Mouse (Mus musculus): ENCODE measurements around the gene Sost.
"Not testable (repeated sequence)": the region's sequence is repeated elsewhere in the genome, so short reads cannot be mapped to it uniquely, and the experiment has no call there.

Gene Sost

DNA sequence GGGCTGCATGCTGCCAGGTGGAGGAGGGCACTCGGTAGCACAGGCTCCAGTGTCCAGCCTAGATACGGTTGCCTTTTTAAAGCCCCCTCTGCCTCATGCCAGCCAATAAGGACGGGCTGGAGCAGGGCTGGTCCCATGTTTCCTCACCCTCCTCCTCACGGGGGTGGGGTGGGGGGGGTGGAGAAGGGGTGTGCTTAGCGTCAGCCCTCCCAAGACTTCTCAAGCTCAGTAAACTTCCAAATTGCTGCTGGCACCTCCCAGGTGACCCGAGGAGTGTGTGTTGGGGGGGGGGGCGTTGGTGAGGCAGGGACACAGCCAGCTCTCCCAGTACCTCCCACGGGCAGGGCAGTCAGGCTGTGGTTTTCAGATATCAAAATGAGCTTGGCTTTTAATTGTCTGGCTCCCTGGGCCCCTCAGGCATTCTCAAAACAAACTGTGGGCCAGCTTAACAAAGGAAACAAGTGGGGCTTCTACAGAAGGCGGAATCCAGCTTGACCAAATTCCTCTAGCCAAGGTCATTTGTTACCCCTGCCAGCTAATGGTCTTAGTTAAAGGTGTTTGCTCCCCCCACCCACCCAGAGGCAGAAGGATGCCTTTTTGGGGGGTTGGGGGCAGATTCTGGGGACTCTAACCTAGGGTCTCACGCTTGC lies at the start of gene Sost:
Sost (minus strand) TSS at position 51 of the 650 bp plus-strand sequence.
- DNase-seq (ENCODE audit: extremely low spot score) = no peak

DNA sequence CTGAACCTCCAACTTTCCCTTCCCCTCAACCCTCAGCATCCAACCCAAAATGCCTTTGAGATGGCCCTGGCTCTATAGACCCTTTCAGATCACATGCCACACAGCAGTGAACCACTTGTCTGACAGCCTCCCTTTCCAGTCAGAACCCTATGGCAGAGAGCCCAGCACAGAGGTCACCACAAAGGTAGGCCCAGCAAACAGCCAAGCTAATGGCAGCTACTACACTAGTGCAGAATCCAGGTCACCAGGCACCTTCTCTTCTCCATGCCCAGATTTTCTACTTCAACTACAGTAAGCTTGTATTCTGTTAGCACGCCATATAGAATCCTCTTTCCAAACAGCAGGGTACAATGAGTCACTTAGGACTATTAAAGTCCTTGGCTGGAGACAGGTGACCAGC lies 49.3 kb upstream of the Sost start:
- no peak for DNase-seq (ENCODE audit: extremely low spot score)

GRCm38 (mm10) chr11:102015472-102015871 lies 48.7 kb upstream of the Sost start:
- no peak for DNase-seq (ENCODE audit: extremely low spot score)

GRCm38 (mm10) chr11:102013201-102013600 lies 46.4 kb upstream of the Sost start:
- DNase-seq (ENCODE audit: extremely low spot score) = no peak

DNA sequence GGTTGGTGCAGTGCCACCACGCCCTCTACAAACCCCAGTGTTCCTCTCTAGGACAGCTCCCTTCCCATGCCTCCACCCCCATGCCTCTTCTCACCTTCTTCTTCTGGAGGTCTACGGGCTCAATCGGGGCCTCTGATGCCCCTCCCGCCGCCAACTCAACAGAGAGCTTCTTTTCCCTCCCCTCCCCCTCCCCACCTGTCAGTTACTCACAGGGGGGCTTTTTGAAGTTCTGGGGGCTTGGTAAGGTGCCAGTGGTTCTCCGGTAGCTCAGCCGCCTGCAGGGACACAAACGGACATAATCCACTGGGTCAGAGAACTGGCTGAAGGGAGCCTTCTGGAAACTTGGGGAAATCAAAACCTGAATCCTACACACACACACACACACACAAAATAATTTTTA lies 44.7 kb upstream of the Sost start:
- DNase-seq (ENCODE audit: extremely low spot score) = no peak

DNA sequence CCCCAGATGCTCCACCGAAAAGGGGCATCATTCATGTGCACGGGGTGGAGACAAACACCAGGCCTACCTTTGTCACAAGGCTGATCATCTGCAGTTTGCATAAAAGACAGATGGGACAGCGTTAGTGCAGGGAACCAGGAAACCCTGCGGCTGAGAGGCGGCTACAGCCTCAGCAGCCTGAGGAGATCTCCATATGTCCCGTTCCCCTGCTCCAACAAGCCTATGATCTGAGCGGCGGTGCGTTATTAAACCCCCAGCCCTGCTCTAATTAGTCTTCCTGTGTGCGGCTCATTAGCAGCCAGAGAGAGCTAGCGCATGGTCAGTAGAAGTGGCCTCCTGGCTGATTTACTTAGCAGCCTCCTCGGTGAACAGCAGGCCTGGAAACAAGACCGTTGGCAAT lies 43.3 kb upstream of the Sost start:
- no peak for DNase-seq (ENCODE audit: extremely low spot score)

GRCm38 (mm10) chr11:102008954-102009637 lies 42.3 kb upstream of the Sost start:
- no peak for DNase-seq (ENCODE audit: extremely low spot score)

DNA sequence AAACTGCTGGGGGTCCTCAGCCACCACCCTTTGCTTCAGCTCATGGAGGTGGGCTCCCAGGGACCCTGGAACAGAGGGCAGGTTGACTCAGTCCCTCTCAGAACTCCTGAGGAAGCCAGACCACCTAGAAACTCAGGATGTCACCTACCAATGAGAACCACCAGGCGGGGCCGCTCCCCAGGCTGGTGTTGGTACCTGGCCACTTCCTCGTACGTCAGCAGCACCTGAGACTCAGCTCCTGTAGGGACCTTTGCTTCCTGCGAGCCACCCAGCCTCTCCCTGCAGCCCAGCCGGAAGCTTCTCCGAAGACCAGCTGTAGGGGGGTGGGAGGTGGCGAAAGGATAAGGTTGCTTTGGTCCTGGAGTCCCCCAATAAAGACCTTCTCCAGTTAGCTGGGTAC lies 41.6 kb upstream of the Sost start:
- DNase-seq (ENCODE audit: extremely low spot score) = no peak

GRCm38 (mm10) chr11:102006688-102007087 lies 39.9 kb upstream of the Sost start:
- no peak for DNase-seq (ENCODE audit: extremely low spot score)

DNA sequence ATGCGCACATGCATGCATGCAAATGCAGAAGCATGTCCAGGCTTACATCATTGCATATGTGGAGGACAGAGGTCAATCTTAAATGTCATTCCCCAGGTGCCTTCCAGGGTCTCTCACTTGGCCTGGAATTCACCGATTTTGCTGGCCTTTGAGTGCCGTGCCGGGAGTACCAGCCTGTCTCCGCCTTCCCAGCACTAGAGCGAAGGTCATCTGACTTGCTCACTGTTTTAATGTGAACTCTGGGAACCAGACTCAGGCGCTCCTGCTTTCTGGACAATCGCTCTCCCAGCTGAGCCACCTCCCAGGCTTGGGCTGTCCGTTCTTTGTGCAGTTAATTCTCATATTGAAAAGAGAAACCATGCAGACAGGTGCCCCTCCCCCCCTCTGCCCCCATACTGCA lies 39.5 kb upstream of the Sost start:
- DNase-seq (ENCODE audit: extremely low spot score) = no peak

GRCm38 (mm10) chr11:102004251-102004650 lies 37.4 kb upstream of the Sost start:
- no peak for DNase-seq (ENCODE audit: extremely low spot score)

- no peak for DNase-seq (ENCODE audit: extremely low spot score)
Measured at GRCm38 (mm10) chr11:101999466-101999865, 32.7 kb upstream of the Sost start.

DNA sequence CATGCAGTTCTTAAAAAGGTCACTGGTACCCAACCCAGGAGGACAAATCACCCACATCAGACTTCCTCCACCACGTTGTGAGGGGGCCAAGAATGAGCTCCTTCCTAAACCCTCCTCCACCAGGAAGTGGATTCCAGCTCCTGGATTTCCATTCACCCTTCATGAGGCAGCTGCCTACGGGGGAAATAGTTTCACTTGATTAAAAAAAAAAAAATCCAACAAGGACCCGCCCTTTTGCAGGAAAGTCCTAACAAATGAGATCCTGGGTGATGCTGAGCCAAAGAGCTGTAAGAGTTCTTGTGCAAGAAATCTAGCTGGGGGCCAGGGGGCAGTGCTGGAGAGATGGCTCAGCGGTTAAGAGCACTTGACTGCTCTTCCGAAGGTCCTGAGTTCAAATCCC lies 31.4 kb upstream of the Sost start:
- no peak for DNase-seq (ENCODE audit: extremely low spot score)

DNA sequence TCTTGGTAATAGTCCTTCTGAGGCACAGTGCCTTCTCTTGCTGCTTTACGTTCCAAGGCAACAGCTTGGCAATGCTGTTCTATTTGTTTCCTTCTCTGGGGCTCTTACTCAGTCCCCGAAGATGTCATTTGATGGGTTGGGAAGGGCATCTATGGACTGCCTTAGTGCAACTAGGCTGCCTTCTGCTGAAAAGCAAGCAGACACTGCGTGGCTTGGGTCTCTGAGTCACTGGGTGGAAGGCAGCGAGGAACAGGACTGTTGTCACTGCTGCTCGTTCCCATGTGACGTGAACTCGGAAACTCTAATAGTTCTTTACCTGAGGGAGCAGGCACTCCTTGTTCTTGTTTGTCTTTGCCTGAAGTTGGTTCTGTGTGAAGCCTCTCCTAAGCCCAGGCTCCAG lies 29.1 kb upstream of the Sost start:
- no peak for DNase-seq (ENCODE audit: extremely low spot score)

GRCm38 (mm10) chr11:101994100-101994499 lies 27.3 kb upstream of the Sost start:
- DNase-seq (ENCODE audit: extremely low spot score) = no peak

- no peak for DNase-seq (ENCODE audit: extremely low spot score)
Measured at GRCm38 (mm10) chr11:101992411-101992810, 25.6 kb upstream of the Sost start.

- no peak for DNase-seq (ENCODE audit: extremely low spot score)
Measured at GRCm38 (mm10) chr11:101991813-101992212, 25.0 kb upstream of the Sost start.

GRCm38 (mm10) chr11:101990244-101990643 lies 23.4 kb upstream of the Sost start:
- no peak for DNase-seq (ENCODE audit: extremely low spot score)

GRCm38 (mm10) chr11:101986913-101987312 lies 20.1 kb upstream of the Sost start, which contains the start of gene Dusp3:
TSS of gene Dusp3 (minus strand) at chr11:101987013.
- no peak for DNase-seq (ENCODE audit: extremely low spot score)

DNA sequence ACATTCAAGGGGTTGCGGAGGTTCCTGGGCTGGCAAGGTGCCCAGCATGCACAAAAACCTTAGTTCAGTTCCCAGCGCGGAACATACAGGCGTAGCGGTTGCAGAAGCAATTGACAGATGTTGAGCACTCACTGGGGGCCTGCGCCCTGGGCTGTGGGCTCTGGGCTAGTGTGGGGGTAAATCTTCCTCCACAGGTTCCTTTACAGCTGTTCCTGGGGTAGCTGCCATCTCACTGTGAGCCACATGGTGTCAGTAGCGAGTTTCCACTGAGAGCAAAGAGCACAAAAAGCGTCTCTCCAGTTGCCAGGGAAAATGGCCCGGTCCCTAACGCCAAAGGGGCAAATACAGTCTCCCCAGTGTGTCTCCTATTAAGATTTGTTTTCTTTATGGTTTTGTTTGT lies 19.2 kb upstream of the Sost start:
- DNase-seq (ENCODE audit: extremely low spot score) = peak; percentile 86

DNA sequence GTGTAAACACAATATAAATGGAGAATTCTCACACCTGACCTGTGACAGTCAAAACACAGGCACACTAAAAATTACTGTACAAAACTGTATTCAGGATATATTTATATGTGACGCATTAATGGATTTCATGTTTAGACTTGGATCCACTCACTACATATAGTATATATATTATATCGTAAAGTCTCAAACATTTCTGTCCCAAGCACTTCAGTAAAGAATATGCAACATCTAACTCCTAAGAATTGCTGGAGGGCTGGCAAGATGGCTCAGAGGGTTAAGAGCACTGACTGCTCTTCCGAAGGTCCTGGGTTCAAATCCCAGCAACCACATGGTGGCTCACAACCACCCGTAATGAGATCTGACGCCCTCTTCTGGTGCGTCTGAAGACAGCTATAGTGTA lies 18.6 kb upstream of the Sost start:
- DNase-seq (ENCODE audit: extremely low spot score) = not testable (repeated sequence)

GRCm38 (mm10) chr11:101984054-101985025 lies 17.5 kb upstream of the Sost start, which contains the start of gene Cfap97d1:
TSS of gene Cfap97d1 (plus strand) at chr11:101984279.
- peak; percentile 89 for DNase-seq (ENCODE audit: extremely low spot score)
